Mouse (Mus musculus) cerebellum, adult 9-11 months (tissue): ENCODE data around the gene Lyrm7.

Experiments
- DNase-seq: peaks from one replicate; pipeline ENCODE4 v3.0.0; 2022

The Lyrm7 gene

GRCm38 (mm10) chr11:54793173-54793572, 67.5 kb downstream of the Lyrm7 start:
- no peak for DNase-seq

DNA sequence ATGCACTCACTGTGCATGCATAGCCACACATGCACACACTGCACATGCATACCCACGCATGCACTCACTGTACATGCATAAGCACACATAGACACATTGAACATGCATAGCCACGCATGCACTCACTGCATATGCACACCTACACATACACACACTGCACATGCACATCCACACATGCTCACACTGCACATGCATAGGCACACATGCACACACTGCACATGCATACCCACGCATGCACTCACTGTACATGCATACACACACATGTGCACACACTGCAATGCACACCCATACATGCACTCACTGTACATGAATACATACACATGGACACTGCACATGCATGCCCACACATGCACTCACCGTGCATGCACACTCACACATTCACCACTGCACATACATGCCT, 69.3 kb downstream of the Lyrm7 start:
- DNase-seq = no peak

GRCm38 (mm10) chr11:54787488-54788474, 72.9 kb downstream of the Lyrm7 start, which contains the start of gene Cdc42se2:
Gene Cdc42se2 (minus strand): TSS chr11:54787675.
- peak; percentile 96 for DNase-seq

DNA sequence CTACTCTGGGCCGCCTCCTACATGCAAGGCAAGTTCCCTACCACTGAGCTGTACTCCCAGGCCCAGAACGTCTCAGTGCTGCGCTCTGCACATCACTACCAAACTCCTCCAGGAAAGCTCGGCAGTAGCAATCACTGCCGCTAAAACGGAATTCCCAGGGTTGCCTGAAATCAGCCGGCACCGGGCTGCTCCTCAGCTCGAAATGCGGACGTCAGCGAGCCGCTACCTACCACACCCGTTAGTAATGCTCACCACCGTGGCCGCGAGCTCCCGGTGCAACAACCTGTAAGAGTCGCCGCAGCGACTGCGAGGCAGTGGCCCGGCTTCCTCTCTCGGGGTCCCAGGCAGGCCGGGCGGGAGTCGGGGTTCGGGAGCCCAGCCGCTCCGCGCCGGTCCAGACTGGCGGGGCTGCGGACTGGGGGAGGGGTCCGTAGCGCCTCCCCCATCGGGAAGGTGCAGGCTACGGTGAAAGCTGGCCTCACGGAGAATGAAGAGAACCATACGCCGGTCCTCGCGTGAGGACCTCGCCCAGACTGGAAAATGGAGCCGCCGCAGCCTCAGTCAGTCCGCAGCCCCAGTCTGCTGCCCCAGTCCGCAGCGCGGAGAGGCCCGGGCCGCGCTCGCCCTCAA, 73.7 kb downstream of the Lyrm7 start:
- DNase-seq = no peak

DNA sequence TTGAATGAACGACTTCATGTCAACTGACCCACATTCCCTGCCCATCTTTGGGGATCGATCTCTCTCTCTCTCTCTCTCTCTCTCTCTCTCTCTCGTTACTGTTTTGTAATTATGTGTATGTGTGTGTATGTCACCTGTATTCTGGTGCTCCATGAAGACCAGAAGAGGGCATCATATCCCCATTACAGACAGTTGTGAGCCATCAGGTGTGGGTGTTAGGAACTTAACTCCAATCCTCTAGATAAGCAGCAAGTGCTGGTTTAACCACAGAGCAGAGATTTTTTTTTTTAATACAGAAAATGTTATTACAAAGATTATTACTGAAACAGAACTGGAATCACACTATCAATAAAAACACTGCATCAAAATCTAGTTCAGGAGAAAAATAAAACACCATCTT, 75.2 kb downstream of the Lyrm7 start:
- no peak for DNase-seq

- no peak for DNase-seq
Measured at GRCm38 (mm10) chr11:54784436-54784835, 76.3 kb downstream of the Lyrm7 start.

- DNase-seq = no peak
Measured at GRCm38 (mm10) chr11:54782253-54782652, 78.5 kb downstream of the Lyrm7 start.

DNA sequence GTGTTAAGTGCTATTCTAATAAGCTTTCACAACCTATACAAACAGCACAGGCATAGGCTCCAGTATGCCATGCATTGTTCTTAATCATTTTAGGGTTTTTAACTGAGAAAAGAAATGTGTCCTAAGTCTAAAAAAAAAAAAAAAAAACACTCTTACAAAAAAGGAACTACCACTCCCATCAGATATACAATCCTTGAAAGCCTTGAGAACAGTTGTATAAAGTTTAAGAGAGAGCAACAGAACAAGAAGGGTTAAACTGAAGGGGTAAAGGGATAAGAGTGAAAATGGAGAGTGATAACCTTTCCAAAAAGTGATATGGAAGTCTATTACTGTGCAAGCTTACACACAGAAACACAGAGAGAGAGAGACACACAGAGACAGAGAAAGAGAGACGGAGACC, 80.8 kb downstream of the Lyrm7 start:
- DNase-seq = no peak

DNA sequence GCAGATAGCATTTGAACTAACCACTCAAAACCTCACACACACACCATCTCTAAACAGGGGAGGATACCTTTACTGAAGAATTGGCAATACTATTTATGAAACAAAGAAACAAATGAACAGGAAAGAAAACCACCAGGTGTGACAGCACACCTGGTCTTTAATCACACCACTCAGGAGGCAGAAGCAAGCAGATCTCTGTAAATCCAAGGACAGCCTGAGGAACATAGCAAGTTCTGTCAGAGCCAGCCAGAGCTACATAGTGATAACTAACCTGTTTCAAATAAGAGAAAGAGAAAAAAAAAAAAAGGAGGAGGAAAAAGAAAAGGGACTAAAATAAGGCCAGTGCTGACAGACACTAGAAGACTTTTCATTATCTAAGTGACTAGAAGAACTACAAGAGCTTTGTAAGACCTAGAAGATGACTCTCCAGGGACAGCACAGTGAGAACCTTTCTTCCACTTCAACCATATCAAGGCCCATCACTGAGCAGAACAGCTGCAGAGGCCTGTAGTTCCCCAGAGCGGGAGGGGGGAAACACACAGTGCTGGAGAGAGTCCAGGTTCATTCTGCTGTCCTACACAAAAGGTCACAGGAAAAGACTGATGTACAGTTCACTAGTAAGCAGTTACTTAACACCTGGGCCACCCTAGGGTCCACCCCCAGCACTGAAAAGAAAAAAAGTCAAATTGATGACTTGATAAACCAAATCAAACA, 82.4 kb downstream of the Lyrm7 start:
- DNase-seq = no peak

- DNase-seq = no peak
Measured at GRCm38 (mm10) chr11:54777387-54778130, 83.2 kb downstream of the Lyrm7 start.
